Mouse (Mus musculus) heart, embryonic 13.5 days (tissue): Measurements from ENCODE around the gene Dnmt3c. TPM values are rescaled to one million over a fixed set of nuclear protein-coding genes. Genes with fewer than 3 reads are reported as not detected.
"Not testable (repeated sequence)": the region's sequence is repeated elsewhere in the genome, so short reads cannot be mapped to it uniquely, and the experiment has no call there.

Experiments used
- ATAC-seq: fragments of 200-750 bp; cut with Nextera tagmentation; 2 replicates; pipeline ENCODE4 v1.8.0; 2017; ENCODE audit warnings: moderate TSS enrichment; ENCODE audit not compliant: insufficient number of reproducible peaks, low FRiP score, low TSS enrichment; ENCODE audit errors: extremely low read depth
- H3K27ac ChIP-seq: fragments of 300-500 bp; sonication (generic); replicated peaks from 2 replicates; pipeline ENCODE4 v1.5.1; 2015; ENCODE audit warnings: moderate library complexity, mild to moderate bottlenecking, inconsistent platforms
- H3K27me3 ChIP-seq: fragments of 300-500 bp; sonication (generic); replicated peaks from 2 replicates; pipeline ENCODE4 v1.6.1; 2015; ENCODE audit warnings: mild to moderate bottlenecking, inconsistent platforms
- H3K36me3 ChIP-seq: fragments of 300-500 bp; sonication (generic); 2 replicates; pipeline ENCODE4 v1.6.1; 2015; ENCODE audit warnings: mild to moderate bottlenecking, inconsistent platforms
- H3K4me1 ChIP-seq: fragments of 300-500 bp; sonication (generic); 2 replicates; pipeline ENCODE4 v1.6.1; 2015; ENCODE audit warnings: inconsistent platforms
- H3K4me2 ChIP-seq: fragments of 300-500 bp; sonication (generic); 2 replicates; pipeline ENCODE4 v1.6.1; 2015; ENCODE audit warnings: inconsistent platforms, mild to moderate bottlenecking, moderate library complexity
- H3K4me3 ChIP-seq: fragments of 300-500 bp; sonication (generic); 2 replicates; pipeline ENCODE4 v1.5.1; 2015; ENCODE audit warnings: moderate library complexity, mild to moderate bottlenecking, inconsistent platforms
- H3K9ac ChIP-seq: fragments of 300-500 bp; sonication (generic); 2 replicates; pipeline ENCODE4 v1.6.1; 2015; ENCODE audit warnings: inconsistent platforms, mild to moderate bottlenecking, moderate library complexity
- H3K9me3 ChIP-seq: fragments of 300-500 bp; sonication (generic); 2 replicates; pipeline ENCODE4 v1.6.1; 2016; ENCODE audit warnings: inconsistent platforms
- WGBS: fragments of 180-500 bp; shearing (Covaris S2); methylation state at CpG from one replicate; pipeline ENCODE4 v1.1.7; 2015; ENCODE audit warnings: mixed read lengths; 5-methylcytosine and 5-hydroxymethylcytosine counted together
- polyA plus RNA-seq: library from polyadenylated mRNA; unstranded; fragments of >200 nt; fragmentation: Nextera tagmentation; extraction: Ambion mirVana; gene quantifications from 2 replicates; pipeline ENCODE4 v1.2.1, GENCODE M21; 2015

Gene Dnmt3c
- not detected in 2 replicates for polyA plus RNA-seq

DNA sequence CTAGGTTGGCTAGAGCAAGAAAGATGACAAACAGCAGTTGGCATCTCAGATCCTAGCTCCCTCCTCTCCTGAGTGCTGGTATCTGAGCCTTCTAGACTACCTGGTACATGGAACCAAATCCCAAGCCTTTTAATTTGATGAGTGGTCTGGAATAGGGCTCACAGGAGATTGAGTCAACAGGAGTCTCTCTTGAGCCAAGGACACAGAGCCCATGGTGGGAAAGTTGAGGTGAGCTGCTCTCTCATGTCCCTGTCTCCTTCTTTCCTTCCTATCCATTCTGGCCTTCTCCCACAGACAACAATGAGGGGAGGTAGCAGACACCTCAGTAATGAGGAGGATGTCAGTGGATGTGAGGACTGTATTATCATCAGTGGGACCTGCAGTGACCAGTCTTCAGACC, at the start of gene Dnmt3c:
Gene Dnmt3c (plus strand): TSS at position 301 of the 400 bp plus-strand sequence.
- H3K27me3 ChIP-seq = no peaks in the 10 kb centered on the region
- no peaks in the 10 kb centered on the region for H3K36me3 ChIP-seq
- no peaks in the 10 kb centered on the region for H3K9me3 ChIP-seq
- H3K27ac ChIP-seq = no peak within 1 kb of the TSS
- H3K9ac ChIP-seq = no peak within 1 kb of the TSS
- ATAC-seq = no peak
- H3K4me3 ChIP-seq = no peak within 1 kb of the TSS
- no peaks in the 10 kb centered on the region for H3K4me1 ChIP-seq
- H3K4me2 ChIP-seq = no peak within 1 kb of the TSS

DNA sequence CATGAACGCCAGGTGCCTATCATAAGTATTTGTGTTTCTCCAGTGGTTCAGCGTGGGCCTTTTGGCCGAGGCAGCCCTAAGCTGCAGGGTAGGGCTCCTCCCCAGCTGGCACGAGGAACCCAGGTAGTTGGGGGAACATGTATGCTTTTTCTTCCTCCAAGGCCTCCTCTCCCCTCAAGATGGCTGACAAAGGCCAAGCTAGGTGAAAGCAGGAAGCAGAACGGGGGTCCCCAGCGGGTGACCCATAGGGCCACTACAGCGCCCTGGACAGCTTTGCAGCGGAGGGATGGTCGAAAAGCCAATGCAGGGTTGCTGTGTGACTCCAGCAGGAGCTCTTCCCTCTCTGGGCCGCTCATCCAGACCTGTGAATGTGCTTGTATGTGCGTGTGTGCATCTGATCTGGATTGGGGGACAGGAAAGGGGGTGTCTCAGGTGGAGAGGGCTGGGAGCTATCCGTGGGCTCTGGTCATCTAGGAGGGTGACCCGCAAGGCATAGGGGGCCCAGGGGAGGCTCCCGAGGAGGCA, 47.6 kb upstream of the Dnmt3c start:
- 31% methylated on average over 13 of the region's 14 CpGs for WGBS
- H3K9me3 ChIP-seq = no peaks in the 10 kb centered on the region
- peak overlapping the region; percentile 81 for H3K4me3 ChIP-seq
- H3K36me3 ChIP-seq = no peaks in the 10 kb centered on the region
- ATAC-seq = no peak
- peak overlapping the region; percentile 94 for H3K4me2 ChIP-seq
- no peak overlapping the region for H3K27ac ChIP-seq
- H3K27me3 ChIP-seq = peaks cover 17% of the 10 kb centered on the region; the same call in 1 of the 2 replicates
- peaks cover 20% of the 10 kb centered on the region for H3K4me1 ChIP-seq
- peak overlapping the region; percentile 90 for H3K9ac ChIP-seq

DNA sequence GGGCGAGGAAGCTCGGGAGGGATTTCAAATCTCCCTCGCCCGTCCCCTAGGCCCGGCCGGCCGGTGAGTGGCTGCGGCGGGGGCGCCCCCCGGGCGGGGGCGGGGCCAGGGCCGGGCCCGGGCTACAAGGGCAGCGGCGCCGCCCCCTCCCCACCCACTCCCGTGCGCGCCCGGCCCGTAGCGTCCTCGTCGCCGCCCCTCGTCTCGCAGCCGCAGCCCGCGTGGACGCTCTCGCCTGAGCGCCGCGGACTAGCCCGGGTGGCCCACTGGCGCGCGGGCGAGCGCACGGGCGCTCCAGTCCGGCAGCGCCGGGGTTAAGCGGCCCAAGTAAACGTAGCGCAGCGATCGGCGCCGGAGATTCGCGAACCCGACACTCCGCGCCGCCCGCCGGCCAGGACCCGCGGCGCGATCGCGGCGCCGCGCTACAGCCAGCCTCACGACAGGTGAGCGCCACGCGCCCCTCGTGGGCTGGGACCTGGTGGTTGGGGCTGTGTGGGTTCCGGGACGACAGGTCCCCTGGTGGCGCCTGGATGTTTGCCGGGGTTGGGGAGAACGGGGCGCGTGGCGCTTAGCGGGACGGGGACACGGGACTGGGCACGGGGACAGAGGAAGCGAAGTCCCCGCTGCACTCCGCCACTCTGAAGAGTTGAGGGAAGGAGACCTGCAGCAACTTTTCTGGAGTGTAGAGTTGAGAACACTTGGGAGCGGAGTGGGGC, 47.0 kb upstream of the Dnmt3c start, which contains the start of gene Dnmt3b:
Gene Dnmt3b (plus strand): TSS at position 153 of the 716 bp plus-strand sequence.
- ATAC-seq = peak; percentile 55
- Histone ChIP-seq H3K9ac (peak within 1 kb of the TSS; percentile 90), H3K9me3 (no peaks in the 10 kb centered on the region), H3K27me3 (peaks cover 16% of the 10 kb centered on the region; the same call in 1 of the 2 replicates), H3K4me2 (peak within 1 kb of the TSS; percentile 94), H3K36me3 (no peaks in the 10 kb centered on the region), H3K4me3 (peak within 1 kb of the TSS; percentile 81), H3K27ac (no peak within 1 kb of the TSS), H3K4me1 (peaks cover 20% of the 10 kb centered on the region)
- WGBS = under 1% methylated on average over 88 of the region's 93 CpGs

DNA sequence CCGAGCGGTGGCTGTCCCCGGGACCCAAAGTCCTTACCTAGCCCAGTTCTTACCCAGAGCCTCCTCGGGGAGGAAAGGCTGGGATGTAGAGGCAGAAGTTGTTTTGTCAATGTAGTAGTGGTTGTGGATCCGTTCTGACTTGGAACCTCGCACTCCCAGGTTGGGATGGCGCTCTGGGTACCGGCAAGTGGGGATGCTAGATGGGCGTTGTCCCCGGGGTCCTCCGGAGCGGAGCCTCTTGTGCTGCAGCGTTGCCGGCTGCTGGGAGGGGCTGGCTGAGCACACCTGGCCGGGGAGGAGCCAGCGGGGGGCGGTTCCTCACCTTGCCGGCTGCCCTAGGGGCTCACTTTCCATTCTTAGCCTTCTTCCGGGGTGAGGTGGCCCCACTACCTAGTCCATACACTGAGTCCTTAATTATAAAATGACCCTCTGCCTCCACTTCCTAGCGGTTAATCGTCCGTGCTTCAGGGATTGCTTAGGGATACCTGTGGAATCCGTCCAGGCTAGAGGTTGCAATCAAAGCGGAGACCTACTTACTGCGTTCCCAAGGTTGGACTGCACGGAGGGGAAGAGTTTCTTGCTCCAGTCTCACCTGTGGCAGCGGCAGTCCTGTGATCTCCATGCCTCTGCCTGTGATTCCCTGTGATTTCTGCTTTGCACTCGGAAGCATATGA, 46.3 kb upstream of the Dnmt3c start:
- peak overlapping the region; percentile 90 for H3K9ac ChIP-seq
- no peak overlapping the region for H3K27ac ChIP-seq
- no peaks in the 10 kb centered on the region for H3K36me3 ChIP-seq
- H3K4me1 ChIP-seq = peaks cover 20% of the 10 kb centered on the region
- 5% methylated on average over 28 of the region's 28 CpGs for WGBS
- H3K4me3 ChIP-seq = peak overlapping the region; percentile 81
- peak overlapping the region; percentile 94 for H3K4me2 ChIP-seq
- peaks cover 16% of the 10 kb centered on the region; the same call in 1 of the 2 replicates for H3K27me3 ChIP-seq
- H3K9me3 ChIP-seq = no peaks in the 10 kb centered on the region
- no peak for ATAC-seq

DNA sequence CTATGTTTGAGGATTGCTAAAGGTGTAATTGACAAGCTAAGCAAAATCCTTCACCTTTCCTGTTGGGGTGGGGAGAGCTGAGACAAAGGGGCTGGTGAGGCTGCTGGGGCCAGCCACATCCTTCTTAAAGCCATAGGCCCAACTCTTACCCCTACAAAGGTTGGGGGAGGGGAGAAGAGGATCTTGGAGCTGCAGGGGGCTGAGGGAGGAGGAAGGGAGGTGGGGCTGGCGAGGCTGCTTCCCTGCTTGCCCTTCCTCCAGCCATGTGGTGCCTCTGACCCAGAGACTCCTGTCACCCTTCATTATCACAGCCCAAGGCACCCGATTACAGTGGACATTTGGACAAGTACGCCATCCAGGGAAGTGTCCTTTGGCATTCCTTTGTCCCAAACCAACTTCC, 44.8 kb upstream of the Dnmt3c start:
- no peak overlapping the region for H3K9ac ChIP-seq

DNA sequence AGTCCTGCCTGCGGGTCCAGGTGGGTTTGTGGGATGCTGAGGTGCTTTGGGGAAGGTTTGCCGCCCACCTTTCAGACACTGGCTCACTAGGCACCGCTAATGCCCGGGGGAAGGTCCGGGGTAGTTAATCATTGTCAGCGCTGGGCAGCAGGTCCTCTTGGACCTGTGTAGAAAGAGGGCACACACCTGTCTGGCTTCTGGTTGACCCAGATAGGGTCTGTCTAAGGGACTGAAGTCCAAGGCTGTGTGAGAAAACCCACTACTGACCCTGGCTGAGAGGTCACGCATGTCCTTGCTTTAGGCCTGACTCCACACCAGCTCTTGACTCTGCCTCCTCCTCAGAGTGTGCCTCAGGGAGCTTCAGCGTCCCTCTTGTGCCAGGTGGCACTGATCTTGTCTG, 38.8 kb upstream of the Dnmt3c start:
- H3K4me2 ChIP-seq, H3K27ac ChIP-seq, H3K9me3 ChIP-seq, H3K4me1 ChIP-seq, H3K9ac ChIP-seq, ATAC-seq, H3K27me3 ChIP-seq, H3K4me3 ChIP-seq: not testable (repeated sequence)
- H3K36me3 ChIP-seq = peaks cover 12% of the 10 kb centered on the region
- WGBS = 84% methylated on average over 8 of the region's 8 CpGs

More for the DNA sequence above, 44.8 kb upstream of the Dnmt3c start:
- peaks cover 20% of the 10 kb centered on the region for H3K4me1 ChIP-seq
- no peaks in the 10 kb centered on the region for H3K36me3 ChIP-seq
- ATAC-seq = no peak
- WGBS = 50% methylated on average over 3 of the region's 3 CpGs
- H3K27me3 ChIP-seq = peaks cover 16% of the 10 kb centered on the region; the same call in 1 of the 2 replicates
- H3K9me3 ChIP-seq = no peaks in the 10 kb centered on the region
- no peak overlapping the region for H3K27ac ChIP-seq
- H3K4me3 ChIP-seq = no peak overlapping the region
- no peak overlapping the region for H3K4me2 ChIP-seq

DNA sequence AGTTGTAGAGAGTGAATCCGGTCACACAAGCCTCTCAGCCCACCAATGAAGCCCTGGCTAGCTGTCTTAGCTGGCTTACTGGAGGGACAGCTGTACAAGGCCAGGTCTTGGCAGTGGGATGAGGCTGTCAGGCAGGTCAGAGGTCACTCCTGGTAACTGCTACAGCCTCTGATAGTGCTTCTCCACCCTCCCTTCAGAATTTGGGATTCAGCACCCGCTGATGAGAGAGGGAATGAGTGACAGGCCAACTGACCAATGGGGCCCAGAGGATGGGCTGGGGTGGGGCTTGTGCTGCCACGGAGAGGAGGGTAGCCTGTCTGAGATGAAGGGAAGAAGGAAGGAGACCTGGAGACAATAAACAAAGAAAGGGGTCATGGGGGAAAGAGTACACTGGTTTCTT, 35.8 kb upstream of the Dnmt3c start:
- Histone ChIP-seq H3K4me2 (no peak overlapping the region), H3K9ac (no peak overlapping the region), H3K27ac (no peak overlapping the region), H3K4me3 (no peak overlapping the region), H3K4me1 (no peaks in the 10 kb centered on the region), H3K9me3 (no peaks in the 10 kb centered on the region), H3K27me3 (no peaks in the 10 kb centered on the region), H3K36me3 (peaks cover 27% of the 10 kb centered on the region)
- ATAC-seq = no peak
- WGBS = 32% methylated on average over 3 of the region's 3 CpGs

DNA sequence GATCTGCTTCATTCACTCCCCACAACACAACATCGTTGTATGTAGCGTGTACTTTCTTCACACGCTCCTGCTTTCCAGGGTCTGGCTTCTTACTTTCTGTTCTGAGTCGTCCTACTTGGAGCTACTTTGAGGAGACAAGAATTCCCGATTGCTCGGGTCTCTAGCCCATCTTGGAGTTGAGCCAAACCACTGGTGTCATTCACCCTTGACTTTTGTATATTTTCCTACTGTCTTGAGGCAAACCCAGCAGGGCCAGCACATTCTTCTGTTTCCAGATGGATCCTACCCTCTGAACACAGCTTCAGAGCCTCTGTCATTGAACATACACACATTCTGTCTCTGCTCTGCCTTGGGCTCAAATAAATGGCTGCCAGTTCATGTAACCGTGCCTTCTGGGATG, 31.1 kb upstream of the Dnmt3c start:
- Histone ChIP-seq H3K4me2 (no peak overlapping the region), H3K9me3 (no peaks in the 10 kb centered on the region), H3K9ac (no peak overlapping the region), H3K36me3 (peaks cover 35% of the 10 kb centered on the region), H3K27me3 (no peaks in the 10 kb centered on the region), H3K4me3 (no peak overlapping the region), H3K27ac (no peak overlapping the region), H3K4me1 (no peaks in the 10 kb centered on the region)
- WGBS = 76% methylated on average over 7 of the region's 7 CpGs
- no peak for ATAC-seq

DNA sequence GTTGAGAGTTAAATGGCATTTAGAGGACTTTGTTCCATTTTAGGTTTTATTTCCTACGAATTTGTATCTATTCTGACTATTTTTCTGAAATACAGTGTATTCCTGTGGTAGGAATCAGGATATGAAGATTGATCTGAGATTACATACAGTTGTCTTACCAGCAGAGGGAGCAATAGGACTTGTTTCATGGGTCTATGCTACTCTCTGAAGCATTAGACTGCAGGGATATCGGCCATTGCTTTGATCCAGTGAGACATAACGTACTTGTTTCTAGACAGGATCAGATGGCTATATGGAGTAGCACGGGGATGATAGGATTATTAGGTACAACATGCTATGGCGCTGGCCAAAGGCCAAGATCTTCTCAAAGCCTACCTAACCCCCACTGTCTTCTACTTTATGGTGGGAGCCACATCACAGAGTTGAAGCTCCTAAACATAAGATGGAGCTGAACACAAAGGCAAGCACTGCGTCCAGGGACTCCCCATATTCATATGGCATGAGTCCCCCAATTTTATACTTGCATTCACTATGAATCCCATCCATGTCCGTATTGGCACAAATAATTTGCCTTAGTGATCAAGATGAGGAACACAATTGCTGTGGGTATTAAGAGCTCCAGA, 27.6 kb upstream of the Dnmt3c start:
- no peaks in the 10 kb centered on the region for H3K4me1 ChIP-seq
- H3K9me3 ChIP-seq = no peaks in the 10 kb centered on the region
- no peak overlapping the region for H3K9ac ChIP-seq
- no peak for ATAC-seq
- H3K4me3 ChIP-seq = no peak overlapping the region
- 56% methylated on average over 7 of the region's 7 CpGs for WGBS
- H3K27me3 ChIP-seq = no peaks in the 10 kb centered on the region
- H3K4me2 ChIP-seq = no peak overlapping the region
- H3K27ac ChIP-seq = no peak overlapping the region
- peaks cover 18% of the 10 kb centered on the region for H3K36me3 ChIP-seq

DNA sequence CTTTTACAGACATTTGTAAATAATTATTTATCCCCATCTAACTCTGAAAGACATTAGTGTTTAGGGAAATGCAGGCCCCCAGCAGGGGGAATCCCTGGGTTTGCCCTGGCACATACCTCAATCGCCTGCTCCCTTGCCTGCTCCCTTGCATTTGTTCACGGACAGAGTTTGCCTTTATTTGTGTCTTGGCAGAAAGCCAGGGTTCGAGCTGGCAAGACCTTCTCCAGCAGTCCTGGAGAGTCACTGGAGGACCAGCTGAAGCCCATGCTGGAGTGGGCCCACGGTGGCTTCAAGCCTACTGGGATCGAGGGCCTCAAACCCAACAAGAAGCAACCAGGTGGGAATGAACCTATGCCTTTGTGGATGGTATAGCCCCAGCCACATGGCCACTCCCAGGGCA, 26.3 kb upstream of the Dnmt3c start:
- Histone ChIP-seq H3K36me3 (peaks cover 21% of the 10 kb centered on the region), H3K4me2 (no peak overlapping the region), H3K27me3 (no peaks in the 10 kb centered on the region), H3K27ac (no peak overlapping the region), H3K9me3 (no peaks in the 10 kb centered on the region), H3K9ac (no peak overlapping the region), H3K4me3 (no peak overlapping the region), H3K4me1 (no peaks in the 10 kb centered on the region)
- ATAC-seq = peak; percentile 19; the same call in 1 of the 2 replicates
- WGBS = 46% methylated on average over 5 of the region's 5 CpGs

DNA sequence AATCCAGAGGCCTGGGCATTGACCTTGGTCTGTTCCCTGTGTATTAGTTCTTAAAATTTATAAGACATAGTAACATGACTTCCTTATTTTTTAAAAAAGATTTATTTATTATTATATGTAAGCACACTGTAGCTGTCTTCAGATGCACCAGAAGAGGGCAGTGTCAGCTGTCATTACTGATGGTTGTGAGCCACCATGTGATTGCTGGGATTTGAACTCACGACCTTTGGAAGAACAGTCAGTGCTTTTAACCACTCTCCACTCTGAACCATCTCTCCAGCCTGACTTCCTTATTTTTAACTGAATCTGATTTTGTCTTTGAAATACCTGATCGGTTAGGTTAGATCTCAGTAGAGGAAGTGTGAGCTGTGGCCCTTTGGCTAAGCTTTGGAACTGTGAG, 23.8 kb upstream of the Dnmt3c start:
- Histone ChIP-seq H3K4me1 (no peaks in the 10 kb centered on the region), H3K9ac (no peak overlapping the region), H3K27me3 (no peaks in the 10 kb centered on the region), H3K4me2 (no peak overlapping the region), H3K36me3 (peaks cover 29% of the 10 kb centered on the region), H3K4me3 (no peak overlapping the region), H3K9me3 (no peaks in the 10 kb centered on the region), H3K27ac (no peak overlapping the region)
- ATAC-seq = no peak
- 87% methylated on average over 2 of the region's 2 CpGs for WGBS
